Mouse (Mus musculus) CH12.LX (cell line): Measurements from ENCODE around the gene Wdr95. TPM values are rescaled to one million over a fixed set of nuclear protein-coding genes. Genes with fewer than 3 reads are reported as not detected.

Experiments used
- DNase-seq: peaks from one replicate; pipeline ENCODE4 v3.0.0-alpha.2; 2013; ENCODE audit errors: extremely low read depth
- H3K27ac ChIP-seq: 2 replicates; pipeline ENCODE4 v1.5.1; 2012; ENCODE audit warnings: low read depth, mild to moderate bottlenecking, control low read depth, moderate library complexity; ENCODE audit not compliant: insufficient read depth
- H3K27me3 ChIP-seq: replicated peaks from 2 replicates; pipeline ENCODE3; 2012; ENCODE audit warnings: inconsistent platforms
- H3K36me3 ChIP-seq, 2 experiments: replicated peaks in 1 of 2; 2 replicates each; pipeline versions ENCODE3 to v1.6.1; 2012; ENCODE audit warnings: inconsistent platforms in 1 of 2, low read length in 1 of 2, mild to moderate bottlenecking in 1 of 2, mixed read lengths in 1 of 2, moderate library complexity in 1 of 2; ENCODE audit not compliant: control insufficient read depth in 1 of 2, insufficient read depth in 1 of 2
- H3K4me1 ChIP-seq, 2 experiments: 2 replicates each; pipeline ENCODE4 v1.6.1; 2012; ENCODE audit warnings: inconsistent platforms in 1 of 2, moderate library complexity in 1 of 2; ENCODE audit not compliant: insufficient read depth in 2 of 2, control insufficient read depth in 1 of 2
- H3K4me2 ChIP-seq: 2 replicates; pipeline ENCODE4 v1.6.1; 2012; ENCODE audit warnings: low read depth, mild to moderate bottlenecking, control low read depth; ENCODE audit not compliant: poor library complexity, insufficient read depth, severe bottlenecking
- H3K4me3 ChIP-seq, 3 experiments: fragments of 150-350 bp in 1 of 3; sonication (generic) in 1 of 3; replicated peaks in 1 of 3; 2 replicates each; pipeline versions ENCODE3 to v1.5.1; 2011 to 2012; ENCODE audit warnings: low read depth in 2 of 3, low read length in 2 of 3, mild to moderate bottlenecking in 2 of 3, moderate library complexity in 2 of 3, control low read depth in 1 of 3, improper control_type of control experiment in 1 of 3, inconsistent platforms in 1 of 3, mixed read lengths in 1 of 3; ENCODE audit not compliant: poor library complexity in 1 of 3
- H3K79me2 ChIP-seq: replicated peaks from 2 replicates; pipeline ENCODE4 v1.6.1; 2012; ENCODE audit warnings: mild to moderate bottlenecking, moderate library complexity; ENCODE audit not compliant: control insufficient read depth, poor library complexity, insufficient read depth, severe bottlenecking; ENCODE audit errors: extremely low read depth
- H3K9ac ChIP-seq: 2 replicates; pipeline ENCODE4 v1.6.1; 2012; ENCODE audit warnings: low read depth, mild to moderate bottlenecking, control low read depth, moderate library complexity; ENCODE audit not compliant: insufficient read depth
- H3K9me3 ChIP-seq: replicated peaks from 2 replicates; pipeline ENCODE3; 2012; ENCODE audit warnings: low read length, inconsistent platforms, mixed read lengths
- BHLHE40 ChIP-seq: IDR thresholded peaks from 2 replicates; pipeline ENCODE4 v1.6.1; 2011; ENCODE audit warnings: mild to moderate bottlenecking, low read depth, low read length, improper control_type of control experiment
- E2F4 ChIP-seq: IDR thresholded peaks from 2 replicates; pipeline ENCODE4 v1.6.1; 2011; ENCODE audit warnings: low read depth, low read length, improper control_type of control experiment; ENCODE audit not compliant: insufficient replicate concordance
- ELF1 ChIP-seq: IDR thresholded peaks from 2 replicates; pipeline ENCODE4 v1.6.1; 2014; ENCODE audit warnings: low read depth, mild to moderate bottlenecking, inconsistent platforms, low read length, improper control_type of control experiment
- EP300 ChIP-seq: IDR thresholded peaks from 2 replicates; pipeline ENCODE4 v1.6.1; 2011; ENCODE audit warnings: low read length, improper control_type of control experiment
- HCFC1 ChIP-seq: IDR thresholded peaks from 2 replicates; pipeline ENCODE4 v1.6.1; 2012; ENCODE audit warnings: low read depth, mild to moderate bottlenecking, inconsistent platforms, low read length, improper control_type of control experiment
- KAT2A ChIP-seq: IDR thresholded peaks from 2 replicates; pipeline ENCODE4 v1.6.1; 2012; ENCODE audit warnings: low read length, improper control_type of control experiment, inconsistent platforms; ENCODE audit not compliant: insufficient replicate concordance
- MAFK ChIP-seq: IDR thresholded peaks from 2 replicates; pipeline ENCODE4 v1.6.1; 2011; ENCODE audit warnings: low read length, improper control_type of control experiment; ENCODE audit not compliant: insufficient replicate concordance
- MAX ChIP-seq: IDR thresholded peaks from 2 replicates; pipeline ENCODE4 v1.6.1; 2011; ENCODE audit warnings: low read length, improper control_type of control experiment
- MEF2A ChIP-seq: IDR thresholded peaks from 2 replicates; pipeline ENCODE4 v1.6.1; 2014; ENCODE audit warnings: low read depth, mild to moderate bottlenecking, inconsistent platforms, low read length, improper control_type of control experiment, borderline replicate concordance
- MXI1 ChIP-seq: IDR thresholded peaks from 2 replicates; pipeline ENCODE4 v1.6.1; 2011; ENCODE audit warnings: mild to moderate bottlenecking, low read depth, low read length, improper control_type of control experiment
- MYC ChIP-seq: IDR thresholded peaks from 2 replicates; pipeline ENCODE4 v1.6.1; 2011; ENCODE audit warnings: low read depth, mild to moderate bottlenecking, improper control_type of control experiment, low read length
- NELFE ChIP-seq: IDR thresholded peaks from 2 replicates; pipeline ENCODE4 v1.6.1; 2011; ENCODE audit warnings: low read depth, low read length, improper control_type of control experiment
- SIN3A ChIP-seq: IDR thresholded peaks from 2 replicates; pipeline ENCODE4 v1.6.1; 2012; ENCODE audit warnings: low read length, improper control_type of control experiment, inconsistent platforms
- TBP ChIP-seq: conservative IDR thresholded peaks from 2 replicates; pipeline ENCODE4 v1.6.1; 2011; ENCODE audit warnings: low read depth, low read length, improper control_type of control experiment
- TCF12 ChIP-seq: IDR thresholded peaks from 2 replicates; pipeline ENCODE4 v1.6.1; 2014; ENCODE audit warnings: low read depth, mild to moderate bottlenecking, inconsistent platforms, low read length, improper control_type of control experiment
- UBTF ChIP-seq: IDR thresholded peaks from 2 replicates; pipeline ENCODE4 v1.6.1; 2012; ENCODE audit warnings: low read depth, mild to moderate bottlenecking, inconsistent platforms, low read length, improper control_type of control experiment, moderate library complexity
- USF2 ChIP-seq: conservative IDR thresholded peaks from 2 replicates; pipeline ENCODE4 v1.6.1; 2011; ENCODE audit warnings: low read depth, low read length, improper control_type of control experiment
- ZC3H11A ChIP-seq: IDR thresholded peaks from 2 replicates; pipeline ENCODE4 v1.6.1; 2012; ENCODE audit warnings: low read depth, mild to moderate bottlenecking, inconsistent platforms, low read length, improper control_type of control experiment
- ZKSCAN1 ChIP-seq: IDR thresholded peaks from 2 replicates; pipeline ENCODE4 v1.6.1; 2012; ENCODE audit warnings: low read depth, inconsistent platforms, low read length, improper control_type of control experiment, borderline replicate concordance
- ZMIZ1 ChIP-seq: IDR thresholded peaks from 2 replicates; pipeline ENCODE4 v1.6.1; 2012; ENCODE audit warnings: low read depth, mild to moderate bottlenecking, inconsistent platforms, low read length, improper control_type of control experiment
- ZNF384 ChIP-seq: IDR thresholded peaks from 2 replicates; pipeline ENCODE4 v1.6.1; 2012; ENCODE audit warnings: low read depth, low read length, improper control_type of control experiment, inconsistent platforms
- dilution Hi-C: fragments of 300-500 bp; cut with MboI; formaldehyde crosslinking; loops from 2 replicates; pipeline ENCODE4 v1.14.3; 2020; ENCODE audit warnings: low sequenced_read_pairs; ENCODE audit not compliant: extremely low pct_unique_long_range_greater_than_20kb, extremely low pct_ligation_motif_present
- in situ Hi-C: fragments of 300-500 bp; cut with MboI; formaldehyde crosslinking; loops from 3 replicates; pipeline ENCODE4 v1.14.3; 2019; ENCODE audit warnings: low sequenced_read_pairs, low pct_ligation_motif_present, low pct_unique_long_range_greater_than_20kb, mixed read lengths
- polyA plus RNA-seq: library from polyadenylated mRNA; unstranded; fragments of >175 nt; gene quantifications from 2 replicates; pipeline ENCODE4 v1.2.1, GENCODE M21; 2012; ENCODE audit warnings: low read depth; ENCODE audit not compliant: insufficient read length
- total RNA-seq, 2 experiments: library from RNA; depleted of rRNA; stranded (reverse); fragments of 300-350 nt in 1 of 2; fragments of >200 nt in 1 of 2; gene quantifications; 2 replicates each; pipeline ENCODE4 v1.2.3; 2012 to 2014

The Wdr95 gene
- total and polyA plus RNA-seq, 3 experiments = not detected

GRCm38 (mm10) chr5:149512695-149513094, 15.8 kb upstream of the Wdr95 start:
- Histone ChIP-seq H3K27me3 (peaks cover 1% of the 10 kb centered on the region), H3K4me3 (no peak overlapping the region), H3K27ac (no peak overlapping the region), H3K9me3 (no peaks in the 10 kb centered on the region), H3K4me2 (no peak overlapping the region), H3K36me3 (no peaks in the 10 kb centered on the region), H3K79me2 (no peaks in the 10 kb centered on the region), H3K4me1 (no peaks in the 10 kb centered on the region), H3K9ac (no peak overlapping the region)
- in situ Hi-C loops (no loop called here), dilution Hi-C loops (no loop called here)
- TF ChIP-seq SIN3A (no peak), ELF1 (no peak)
- DNase-seq = no peak

- no peak for DNase-seq
- dilution Hi-C loops (no loop called here), in situ Hi-C loops (no loop called here)
- no peaks in the 10 kb centered on the region for H3K36me3 ChIP-seq
- no peak overlapping the region for H3K27ac ChIP-seq
- H3K9ac ChIP-seq = no peak overlapping the region
- no peak overlapping the region for H3K4me3 ChIP-seq
- no peaks in the 10 kb centered on the region for H3K4me1 ChIP-seq
- H3K27me3 ChIP-seq = peaks cover 1% of the 10 kb centered on the region
- no peaks in the 10 kb centered on the region for H3K79me2 ChIP-seq
- no peak overlapping the region for H3K4me2 ChIP-seq
- no peaks in the 10 kb centered on the region for H3K9me3 ChIP-seq
- no peak for TF ChIP-seq TCF12
- no peak for TF ChIP-seq ELF1
- no peak for TF ChIP-seq MYC
- no peak for TF ChIP-seq USF2
- TF ChIP-seq UBTF = no peak
- no peak for TF ChIP-seq KAT2A
These were observed 14.9 kb upstream of the Wdr95 start for GRCm38 (mm10) chr5:149513438-149514086.

DNA sequence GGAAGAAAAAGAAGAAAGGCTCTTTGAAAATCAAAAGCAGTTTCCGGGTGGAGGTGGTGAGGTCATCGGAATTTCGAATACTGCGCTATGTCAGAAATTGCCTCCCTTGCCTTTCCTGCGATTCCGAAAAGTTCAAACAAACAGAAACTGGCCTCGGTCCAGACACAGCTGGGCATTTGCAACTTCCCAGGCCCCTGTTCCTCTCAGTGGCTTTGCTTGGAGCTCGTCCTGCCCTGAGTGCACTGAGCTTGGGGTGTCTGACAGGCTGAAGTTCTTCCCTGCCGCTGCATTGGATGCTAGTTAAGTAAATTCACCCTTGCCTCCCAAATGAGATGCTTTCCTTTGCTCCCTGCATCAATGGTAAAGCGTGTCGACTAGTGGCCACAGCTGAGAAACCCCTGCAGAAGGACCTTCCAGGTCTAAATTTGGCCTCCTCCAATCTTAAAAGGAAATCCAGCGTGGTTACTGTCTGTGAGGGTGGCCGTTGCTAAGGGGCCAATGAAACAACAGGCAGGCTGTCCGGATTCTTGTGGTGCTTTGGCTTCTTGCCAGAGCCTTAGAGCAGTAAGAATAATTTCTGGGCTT, 14.3 kb upstream of the Wdr95 start:
- Histone ChIP-seq H3K79me2 (no peaks in the 10 kb centered on the region), H3K27me3 (peaks cover 1% of the 10 kb centered on the region), H3K4me2 (no peak overlapping the region), H3K9me3 (no peaks in the 10 kb centered on the region), H3K4me3 (no peak overlapping the region), H3K4me1 (no peaks in the 10 kb centered on the region), H3K9ac (no peak overlapping the region), H3K27ac (no peak overlapping the region), H3K36me3 (no peaks in the 10 kb centered on the region)
- no peak for TF ChIP-seq TCF12
- TF ChIP-seq TBP = no peak
- TF ChIP-seq ZC3H11A = no peak
- TF ChIP-seq ZMIZ1 = no peak
- TF ChIP-seq MAFK = no peak
- TF ChIP-seq ZKSCAN1 = no peak
- no peak for TF ChIP-seq E2F4
- TF ChIP-seq ZNF384 = no peak
- no peak for TF ChIP-seq BHLHE40
- TF ChIP-seq SIN3A = no peak
- TF ChIP-seq KAT2A = no peak
- TF ChIP-seq MAX = no peak
- TF ChIP-seq MXI1 = no peak
- TF ChIP-seq NELFE = no peak
- no peak for TF ChIP-seq EP300
- TF ChIP-seq HCFC1 = no peak
- no peak for TF ChIP-seq MEF2A
- no peak for DNase-seq
- in situ Hi-C loops (no loop called here), dilution Hi-C loops (no loop called here)
